In genomic region chr6:87278151-87278550, GRCm38 (mm10) we compare ENCODE assay signal across 13 mouse cellular contexts. TPM values are rescaled to one million over a fixed set of nuclear protein-coding genes. Genes with fewer than 3 reads are reported as not detected.
DNase-seq lines count a peak whose midpoint lies in the region; ATAC-seq and TF ChIP-seq lines count a peak whose summit lies in the region.
"Had no signal": no experiment of that assay in that cellular context is flagged by ENCODE, and none has a peak within 500 bp of the region (broad histone marks: within the 10 kb centered on the region; RNA-seq: fewer than 3 reads in every experiment).

No protein-coding gene starts in this region.

- H3K36me3 ChIP-seq in hindbrain, embryonic 13.5 days, result 0 out of 2 replicates have a peak, but pooled peaks cover 2% of the 10 kb centered on the region
- H3K36me3 ChIP-seq in hindbrain, embryonic 12.5 days, result peaks cover 7% of the 10 kb centered on the region
- peaks cover 36% of the 10 kb centered on the region for H3K36me3 ChIP-seq in lung, embryonic 14.5 days (ENCODE audit: insufficient read depth)
- peaks cover 42% of the 10 kb centered on the region for H3K36me3 ChIP-seq in embryonic facial prominence, embryonic 15.5 days
- peaks cover 56% of the 10 kb centered on the region for H3K36me3 ChIP-seq in limb, embryonic 15.5 days

- no peak overlapping the region for H3K4me3 ChIP-seq in hindbrain, embryonic 13.5 days
- no peak overlapping the region for H3K4me3 ChIP-seq in hindbrain, embryonic 12.5 days
- no peak overlapping the region for H3K4me3 ChIP-seq in lung, embryonic 14.5 days (ENCODE audit: low read depth, low read length)
- no peak overlapping the region for H3K4me3 ChIP-seq in embryonic facial prominence, embryonic 15.5 days (replicated peaks)
- H3K4me3 ChIP-seq in limb, embryonic 15.5 days, result no peak overlapping the region
- H3K4me3 ChIP-seq: forebrain, embryonic 10.5 days; liver, embryonic 12.5 days; midbrain, embryonic 10.5 days had no signal

- peaks cover 30% of the 10 kb centered on the region for H3K4me1 ChIP-seq in hindbrain, embryonic 13.5 days (replicated peaks)
- H3K4me1 ChIP-seq in hindbrain, embryonic 12.5 days, result peaks cover 18% of the 10 kb centered on the region
- H3K4me1 ChIP-seq in lung, embryonic 14.5 days (ENCODE audit: insufficient read depth), result peaks cover 38% of the 10 kb centered on the region
- peaks cover 47% of the 10 kb centered on the region for H3K4me1 ChIP-seq in embryonic facial prominence, embryonic 15.5 days
- peaks cover 50% of the 10 kb centered on the region for H3K4me1 ChIP-seq in limb, embryonic 15.5 days

- H3K9me3 ChIP-seq in hindbrain, embryonic 13.5 days, result no peaks in the 10 kb centered on the region
- 0 out of 2 replicates have a peak, but pooled peaks cover 3% of the 10 kb centered on the region for H3K9me3 ChIP-seq in hindbrain, embryonic 12.5 days (replicated peaks)
- H3K9me3 ChIP-seq in lung, embryonic 14.5 days (ENCODE audit: low read depth, low read length), result peaks cover 7% of the 10 kb centered on the region; the same call in 1 of the 2 replicates
- peaks cover 5% of the 10 kb centered on the region; the same call in 1 of the 2 replicates for H3K9me3 ChIP-seq in embryonic facial prominence, embryonic 15.5 days (replicated peaks)
- H3K9me3 ChIP-seq in limb, embryonic 15.5 days, result 0 out of 2 replicates have a peak, but pooled peaks cover 6% of the 10 kb centered on the region

- peak; percentile 54 for DNase-seq in lung, embryonic 14.5 days
- DNase-seq in lung, adult 18-20 months, result no peak
- DNase-seq in thymus, postnatal 10 days (ENCODE audit: low spot score in 2 of 2), result no peak
- DNase-seq in cerebellum, adult 11 months, result no peak
- DNase-seq: cerebellum, adult 11-12 months; thymus, postnatal 36 days had no signal

- ATAC-seq in hindbrain, embryonic 13.5 days (ENCODE audit: low FRiP score), result no peak
- ATAC-seq in hindbrain, embryonic 12.5 days (ENCODE audit: low FRiP score), result no peak
- no peak for ATAC-seq in lung, embryonic 14.5 days (ENCODE audit: insufficient read depth)
- no peak for ATAC-seq in embryonic facial prominence, embryonic 15.5 days (ENCODE audit: insufficient number of reproducible peaks, low FRiP score, low TSS enrichment, low read depth)
- no peak for ATAC-seq in limb, embryonic 15.5 days (ENCODE audit: insufficient number of reproducible peaks, low FRiP score, low TSS enrichment, low read depth)

- TF ChIP-seq CTCF in lung, embryonic 14.5 days (IDR thresholded peaks at IDR 0.05; ENCODE audit: low read depth), result no peak

- peak overlapping the region; percentile 35 for H3K27ac ChIP-seq in hindbrain, embryonic 13.5 days
- H3K27ac ChIP-seq in hindbrain, embryonic 12.5 days, result no peak overlapping the region
- peak overlapping the region; percentile 79 for H3K27ac ChIP-seq in lung, embryonic 14.5 days (ENCODE audit: low read depth)
- peak overlapping the region; percentile 61; the same call in 1 of the 2 replicates for H3K27ac ChIP-seq in embryonic facial prominence, embryonic 15.5 days (replicated peaks)
- H3K27ac ChIP-seq in limb, embryonic 15.5 days, result 0 out of 2 replicates have a peak overlapping the region, but pooled peaks have one; percentile 12
- H3K27ac ChIP-seq: forebrain, embryonic 10.5 days; liver, embryonic 12.5 days had no signal

- no peak overlapping the region for H3K9ac ChIP-seq in hindbrain, embryonic 13.5 days
- no peak overlapping the region for H3K9ac ChIP-seq in hindbrain, embryonic 12.5 days
- H3K9ac ChIP-seq in lung, embryonic 14.5 days, result no peak overlapping the region
- no peak overlapping the region for H3K9ac ChIP-seq in embryonic facial prominence, embryonic 15.5 days
- H3K9ac ChIP-seq in limb, embryonic 15.5 days, result no peak overlapping the region
- H3K9ac ChIP-seq: liver, embryonic 12.5 days had no signal

- H3K4me2 ChIP-seq in hindbrain, embryonic 13.5 days, result no peak overlapping the region
- no peak overlapping the region for H3K4me2 ChIP-seq in hindbrain, embryonic 12.5 days (replicated peaks)
- no peak overlapping the region for H3K4me2 ChIP-seq in lung, embryonic 14.5 days
- H3K4me2 ChIP-seq in embryonic facial prominence, embryonic 15.5 days (replicated peaks), result no peak overlapping the region
- no peak overlapping the region for H3K4me2 ChIP-seq in limb, embryonic 15.5 days
- H3K4me2 ChIP-seq: liver, embryonic 12.5 days had no signal

- 43% methylated on average over 5 of the region's 5 CpGs for WGBS in hindbrain, embryonic 13.5 days
- WGBS in hindbrain, embryonic 12.5 days, result 53% methylated on average over 5 of the region's 5 CpGs
- 32% methylated on average over 5 of the region's 5 CpGs for WGBS in lung, embryonic 14.5 days
- WGBS in embryonic facial prominence, embryonic 15.5 days, result 61% methylated on average over 5 of the region's 5 CpGs
- 53% methylated on average over 5 of the region's 5 CpGs for WGBS in limb, embryonic 15.5 days

- H3K27me3 ChIP-seq in hindbrain, embryonic 13.5 days, result no peaks in the 10 kb centered on the region
- H3K27me3 ChIP-seq in hindbrain, embryonic 12.5 days, result no peaks in the 10 kb centered on the region
- H3K27me3 ChIP-seq in lung, embryonic 14.5 days (ENCODE audit: insufficient read depth, low read length), result no peaks in the 10 kb centered on the region
- H3K27me3 ChIP-seq in embryonic facial prominence, embryonic 15.5 days, result no peaks in the 10 kb centered on the region
- H3K27me3 ChIP-seq in limb, embryonic 15.5 days, result no peaks in the 10 kb centered on the region
- H3K27me3 ChIP-seq: liver, embryonic 12.5 days had no signal

RNA-seq across cellular contexts. Expression of gene Antxr1, which starts 57.5 kb away (rescaled TPM):
- 3.5 and 3.8 TPM in 2 replicates for polyA plus RNA-seq in hindbrain, embryonic 13.5 days (2015; fragmentation: Nextera tagmentation; extraction: Ambion mirVana)
- polyA plus RNA-seq in hindbrain, embryonic 12.5 days (2016; fragmentation: Nextera tagmentation; extraction: Ambion mirVana), result 5.0 and 5.1 TPM in 2 replicates
- 15.5 and 16.8 TPM in 2 replicates for polyA plus RNA-seq in lung, embryonic 14.5 days (2014; fragmentation: Nextera tagmentation; extraction: Ambion mirVana)
- 20.3 and 24.3 TPM in 2 replicates for polyA plus RNA-seq in embryonic facial prominence, embryonic 15.5 days (2015; fragmentation: Nextera tagmentation; extraction: Ambion mirVana)
- 19.1 and 21.7 TPM in 2 replicates for polyA plus RNA-seq in limb, embryonic 15.5 days (2015; fragmentation: Nextera tagmentation; extraction: Ambion mirVana)
